Mouse (Mus musculus) liver, adult 2 months (tissue): ENCODE data around the gene Qrfp.

Source experiments
- CTCF ChIP-seq: fragments of 200-500 bp; IDR thresholded peaks from 2 replicates; pipeline ENCODE4 v1.5.1; 2011; ENCODE audit warnings: low read depth, low read length, control low read depth
- POLR2A ChIP-seq: fragments of 200-500 bp; IDR thresholded peaks from 2 replicates; pipeline ENCODE4 v1.6.1; 2011; ENCODE audit warnings: low read length, control low read depth; ENCODE audit not compliant: insufficient read depth; ENCODE audit errors: extremely low read depth

GRCm38 (mm10) chr2:31813641-31814040 lies 3.3 kb upstream of the Qrfp start:
- TF ChIP-seq CTCF (no peak), POLR2A (no peak)
